Mouse (Mus musculus) lung, adult 2 months (tissue): ENCODE data around the gene Fosb.

Experiments
- CTCF ChIP-seq: fragments of 200-500 bp; IDR thresholded peaks from 2 replicates; pipeline ENCODE4 v1.5.1; 2011; ENCODE audit warnings: mild to moderate bottlenecking, low read length, control low read depth; ENCODE audit not compliant: insufficient read depth
- POLR2A ChIP-seq: fragments of 200-500 bp; IDR thresholded peaks from 2 replicates; pipeline ENCODE4 v1.6.1; 2011; ENCODE audit warnings: low read depth, mild to moderate bottlenecking, control low read depth, low read length, borderline replicate concordance; ENCODE audit errors: extremely low read depth

- no peak for TF ChIP-seq CTCF
- no peak for TF ChIP-seq POLR2A
Measured at GRCm38 (mm10) chr7:19282385-19282784, 27.5 kb downstream of the Fosb start, which contains the start of gene Rtn2.
